Mouse (Mus musculus) embryonic fibroblast, embryonic 13.5 days (primary cell): ENCODE results near the gene Sh3bp4.

Experiments used
- CTCF ChIP-seq: IDR thresholded peaks from 2 replicates; pipeline ENCODE4 v1.5.1; 2011; ENCODE audit warnings: mild to moderate bottlenecking, control low read depth, low read length, moderate library complexity, borderline replicate concordance; ENCODE audit not compliant: insufficient read depth
- POLR2A ChIP-seq: IDR thresholded peaks from 2 replicates; pipeline ENCODE4 v1.6.1; 2011; ENCODE audit warnings: low read depth, mild to moderate bottlenecking, control low read depth, low read length, moderate library complexity

- TF ChIP-seq CTCF (no peak), POLR2A (no peak)
Observed at GRCm38 (mm10) chr1:89166814-89167249, 96.6 kb downstream of the Sh3bp4 start.
